Mouse (Mus musculus) lung, adult 2 months (tissue): ENCODE results near the gene 4930469K13Rik.

ENCODE experiments used
- CTCF ChIP-seq: fragments of 200-500 bp; IDR thresholded peaks from 2 replicates; pipeline ENCODE4 v1.5.1; 2011; ENCODE audit warnings: mild to moderate bottlenecking, low read length, control low read depth; ENCODE audit not compliant: insufficient read depth
- POLR2A ChIP-seq: fragments of 200-500 bp; IDR thresholded peaks from 2 replicates; pipeline ENCODE4 v1.6.1; 2011; ENCODE audit warnings: low read depth, mild to moderate bottlenecking, control low read depth, low read length, borderline replicate concordance; ENCODE audit errors: extremely low read depth

DNA sequence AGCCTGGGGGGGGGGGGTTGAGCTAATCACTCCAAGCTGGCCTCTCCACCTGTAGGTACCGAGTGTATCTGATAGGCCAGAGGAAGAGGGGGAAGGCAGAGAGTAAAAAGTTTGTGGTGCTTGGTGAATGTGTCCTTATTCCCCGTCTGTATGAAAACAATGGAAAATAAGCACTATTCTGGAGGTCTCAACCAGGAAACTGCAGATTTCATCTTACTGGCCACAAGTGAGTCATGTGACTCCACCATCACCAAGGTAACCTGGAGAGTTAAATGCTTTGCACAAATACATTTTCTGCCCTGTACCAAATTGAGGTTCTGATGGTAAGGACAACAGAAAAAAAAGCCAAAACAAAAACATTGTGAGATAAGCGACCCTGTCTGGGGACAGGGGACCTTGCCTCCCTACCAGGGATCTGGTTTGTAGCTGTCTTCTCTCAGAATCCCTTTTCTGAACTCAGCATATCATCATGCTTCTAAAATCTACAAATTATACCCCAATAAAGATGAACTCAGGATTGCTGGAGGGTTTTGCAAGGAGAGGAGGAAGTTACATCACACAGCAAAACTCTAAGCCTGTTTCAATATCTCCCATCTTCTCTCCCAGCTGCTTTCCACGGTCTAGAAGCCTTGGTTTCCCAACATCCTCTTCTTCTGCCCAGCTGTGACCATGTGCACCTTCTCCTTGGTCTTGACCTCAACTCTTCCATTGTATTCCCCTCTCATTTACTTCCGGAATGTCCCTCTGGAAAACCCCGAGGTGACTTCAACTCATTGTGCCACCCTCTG lies 45.1 kb downstream of the 4930469K13Rik start:
- TF ChIP-seq CTCF (no peak), POLR2A (no peak)
